Mouse (Mus musculus): ENCODE results near the gene Apobec4. TPM values are rescaled to one million over a fixed set of nuclear protein-coding genes. Genes with fewer than 3 reads are reported as not detected.
"Not testable (repeated sequence)": the region's sequence is repeated elsewhere in the genome, so short reads cannot be mapped to it uniquely, and the experiment has no call there.

Gene Apobec4
- total RNA-seq, 2 experiments from 2014 or later: not detected

GRCm38 (mm10) chr1:152761791-152762190 lies 11.4 kb downstream of the Apobec4 start:
- intact Hi-C loops (cut with DNase I): loop anchor here (10.0 kb wide), 1 partner anchor 367 kb away; the partner anchor contains the start of gene Colgalt2
- DNase-seq (ENCODE audit: low spot score in 2 of 2): no peak

GRCm38 (mm10) chr1:152766032-152766772 lies 15.9 kb downstream of the Apobec4 start, which contains the start of the genes Rgl1 and Arpc5:
Gene Rgl1 (minus strand): TSS chr1:152766351.
Gene Arpc5 (plus strand): TSS chr1:152766542.
- intact Hi-C loops (cut with DNase I): loop anchor here (2.0 to 10.0 kb wide), 4 partner anchors 51 to 371 kb away; partner anchors contain the start of genes Colgalt2 and Smg7
- DNase-seq (ENCODE audit: low spot score in 2 of 2): peak; percentile 94 to 98

DNA sequence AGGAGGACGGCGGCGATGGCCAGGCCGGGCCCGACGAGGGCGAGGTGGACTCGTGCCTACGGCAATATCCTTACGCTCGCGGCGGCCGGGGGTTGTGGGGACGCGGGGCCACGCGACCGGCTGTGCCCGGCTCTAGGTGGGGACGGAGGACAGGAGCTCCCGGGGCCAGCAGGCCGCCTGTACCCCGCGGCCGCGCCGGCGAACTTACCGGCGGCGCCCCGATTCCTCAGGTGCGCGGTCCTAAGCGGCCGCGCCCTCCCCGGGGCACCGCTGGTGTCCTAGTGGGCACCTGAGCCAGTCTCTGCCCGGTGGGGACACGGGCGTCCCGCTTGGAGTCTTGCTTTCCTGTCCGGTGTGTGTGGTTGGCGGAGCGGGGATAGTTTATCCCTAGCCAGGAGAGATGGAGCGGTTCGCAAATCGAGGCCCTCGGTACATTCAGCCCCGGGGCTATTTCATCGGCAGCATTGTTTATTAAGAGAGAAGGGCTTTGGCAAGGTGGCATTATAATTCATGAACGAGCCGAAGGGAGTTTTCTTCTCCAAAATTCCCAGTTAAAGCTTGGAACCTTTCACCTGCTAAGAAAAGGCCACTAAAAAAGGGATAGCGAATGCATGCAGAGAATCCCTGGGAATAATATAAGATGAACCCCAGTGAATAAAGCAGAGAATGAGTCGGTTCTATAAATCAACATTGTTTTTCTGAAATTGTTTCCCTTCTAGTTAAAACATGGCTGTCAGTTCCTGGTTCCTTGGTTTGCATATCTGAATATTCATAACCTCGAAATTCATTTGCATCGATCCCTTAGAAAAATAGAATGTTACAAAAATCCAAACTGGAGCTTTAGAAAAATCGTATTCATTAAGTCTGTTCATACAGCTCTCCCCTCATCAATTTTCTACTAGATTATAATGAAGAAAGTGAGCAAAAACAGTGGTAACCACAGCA lies 16.7 kb downstream of the Apobec4 start:
- peak in 1 of 2 experiments; percentile 40 for DNase-seq (ENCODE audit: low spot score in 2 of 2)
- intact Hi-C loops (cut with DNase I): loop anchor here (2.0 to 10.0 kb wide), 4 partner anchors 50 to 372 kb away; partner anchors contain the start of genes Colgalt2 and Smg7

DNA sequence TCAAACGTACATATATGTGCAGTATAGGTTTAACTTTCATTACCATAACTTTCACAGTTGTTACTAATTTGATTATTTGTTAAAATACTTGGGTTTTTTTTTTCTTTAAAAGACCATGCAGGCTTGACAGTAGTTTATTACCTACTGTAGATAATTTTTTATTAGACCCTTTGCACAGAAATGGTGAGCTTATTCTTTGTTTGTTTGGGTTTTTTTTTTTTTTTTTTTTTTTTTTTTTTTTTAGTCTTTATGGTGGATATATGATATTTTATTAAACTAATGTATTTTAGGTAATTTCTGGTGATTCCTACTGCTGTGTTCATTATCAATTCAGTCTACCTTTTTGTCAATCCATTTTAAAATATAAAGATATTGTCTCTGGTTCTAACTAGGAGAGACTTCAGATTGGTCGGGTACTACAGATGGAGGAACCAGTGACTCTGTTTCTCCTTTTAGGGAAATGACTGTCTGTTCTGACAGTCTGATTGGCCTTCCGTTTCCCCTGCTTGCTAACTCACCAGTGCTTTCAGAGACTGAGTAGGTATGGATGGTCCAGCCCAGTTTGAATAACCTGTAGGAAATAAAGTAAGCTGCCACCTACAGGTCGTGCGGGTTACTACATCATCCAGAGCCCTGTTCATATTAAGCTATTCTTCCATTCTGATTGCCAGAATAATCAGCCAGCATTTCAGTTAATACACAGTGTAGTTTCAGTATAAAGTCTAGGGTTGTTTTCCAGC lies 17.6 kb downstream of the Apobec4 start:
- intact Hi-C loops (cut with DNase I): loop anchor here (2.0 to 10.0 kb wide), 4 partner anchors 49 to 373 kb away; partner anchors contain the start of genes Colgalt2 and Smg7
- DNase-seq (ENCODE audit: low spot score in 2 of 2): peak; percentile 70 to 79

- intact Hi-C loops (cut with DNase I): no loop called here
- no peak for DNase-seq (ENCODE audit: low spot score in 2 of 2)
Observed at GRCm38 (mm10) chr1:152771016-152771415, 20.7 kb downstream of the Apobec4 start.

DNA sequence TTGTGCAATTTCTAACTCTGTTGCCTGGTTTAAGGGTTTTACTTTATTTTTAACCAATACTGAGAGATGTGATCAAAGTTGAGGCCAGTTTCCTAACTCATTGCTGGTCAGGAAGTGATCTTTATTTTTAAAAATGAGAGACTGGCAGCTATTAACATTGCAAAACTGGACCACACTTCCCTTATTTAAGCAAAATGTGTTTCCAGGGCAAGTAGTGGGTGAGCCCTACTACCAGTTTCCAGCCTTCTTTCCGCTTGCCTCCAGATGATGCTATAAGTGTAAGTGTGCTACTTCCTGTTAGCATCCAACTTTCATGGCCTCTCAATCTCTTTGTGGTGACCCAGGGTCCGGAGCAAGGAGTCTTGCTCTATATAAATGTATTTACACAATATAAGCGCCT lies 24.2 kb downstream of the Apobec4 start:
- intact Hi-C loops (cut with DNase I); DNase-seq (ENCODE audit: low spot score in 2 of 2): not testable (repeated sequence)

DNA sequence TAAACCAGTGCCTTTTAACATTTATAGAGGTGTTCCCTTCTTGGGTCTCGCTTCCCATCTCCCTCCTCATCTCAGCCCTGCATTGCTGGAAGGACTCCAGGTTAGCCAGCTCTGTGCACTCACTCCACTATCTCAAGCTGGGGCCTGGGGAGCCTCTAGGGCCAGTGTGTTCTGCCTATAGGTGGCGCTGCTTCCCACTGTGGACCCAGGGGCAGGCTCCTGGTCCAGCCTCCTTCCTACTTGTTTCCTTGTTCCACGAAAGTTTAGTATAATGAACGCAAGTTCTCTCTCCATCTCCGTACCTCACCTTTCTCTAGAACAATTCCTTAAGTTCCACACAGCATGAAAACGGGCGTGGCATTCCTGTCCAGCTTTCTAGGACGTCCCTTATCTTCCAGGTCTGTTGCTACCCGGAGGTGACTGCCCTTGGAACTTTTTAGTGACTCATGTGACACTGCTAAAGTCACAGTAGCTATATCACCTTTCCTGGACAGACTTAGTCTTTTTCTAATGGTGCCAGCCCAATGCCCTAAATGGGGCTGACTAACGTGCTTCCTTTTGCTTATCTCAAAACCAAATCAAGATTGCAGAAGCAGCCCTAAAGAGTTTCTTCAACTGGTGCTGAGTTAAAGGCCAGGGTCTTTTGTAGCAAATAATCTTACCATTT lies 28.9 kb downstream of the Apobec4 start:
- intact Hi-C loops (cut with DNase I): no loop called here
- DNase-seq (ENCODE audit: low spot score in 2 of 2): peak; percentile 40 to 63

- intact Hi-C loops (cut with DNase I): loop anchor here (5.0 kb wide), 1 partner anchor 53 kb away; no protein-coding TSS in a partner anchor
- DNase-seq (ENCODE audit: low spot score in 2 of 2): no peak
Observed at GRCm38 (mm10) chr1:152784620-152785019, 34.3 kb downstream of the Apobec4 start.

DNA sequence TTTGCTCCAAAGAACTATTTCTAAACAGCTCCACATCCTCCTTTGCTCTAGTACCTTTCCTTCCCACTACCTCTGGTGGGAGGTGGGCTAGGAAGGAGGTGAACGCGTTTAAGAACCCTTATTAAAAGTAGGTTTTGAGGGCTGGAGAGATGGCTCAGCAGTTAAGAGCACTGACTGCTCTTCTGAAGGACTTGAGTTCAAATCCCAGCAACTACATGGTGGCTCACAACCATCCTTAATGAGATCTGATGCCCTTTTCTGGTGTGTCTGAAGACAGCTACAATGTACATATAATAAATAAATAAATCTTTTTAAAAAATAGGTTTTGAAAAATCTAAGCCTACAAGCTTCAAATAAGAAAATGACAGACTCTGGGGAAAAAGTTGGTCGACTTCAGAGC lies 35.1 kb downstream of the Apobec4 start:
- intact Hi-C loops (cut with DNase I); DNase-seq (ENCODE audit: low spot score in 2 of 2): not testable (repeated sequence)

DNA sequence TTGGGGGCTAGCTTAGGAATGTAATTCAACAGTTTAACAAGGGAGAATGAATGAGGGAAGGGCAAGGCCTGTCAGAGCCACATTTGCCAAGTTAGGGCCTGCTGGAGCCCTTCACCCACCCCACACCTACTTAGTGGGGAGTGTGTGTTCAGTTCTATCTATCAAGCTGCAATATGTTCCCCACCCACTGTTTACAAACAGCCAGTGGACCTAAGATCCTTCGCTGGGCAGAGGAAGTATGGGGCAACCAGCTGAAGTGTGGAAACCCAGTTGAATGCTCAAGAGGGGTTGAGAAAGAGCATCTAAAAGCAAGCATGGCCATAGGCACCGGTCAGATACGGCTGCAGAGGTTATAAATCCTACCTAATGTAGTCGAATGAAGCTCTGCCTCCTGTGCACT lies 36.6 kb downstream of the Apobec4 start:
- intact Hi-C loops (cut with DNase I): no loop called here
- no peak for DNase-seq (ENCODE audit: low spot score in 2 of 2)

GRCm38 (mm10) chr1:152788121-152788660 lies 37.8 kb downstream of the Apobec4 start:
- intact Hi-C loops (cut with DNase I): no loop called here
- no peak for DNase-seq (ENCODE audit: low spot score in 2 of 2)

GRCm38 (mm10) chr1:152790254-152790653 lies 39.9 kb downstream of the Apobec4 start:
- DNase-seq (ENCODE audit: low spot score in 2 of 2): no peak
- intact Hi-C loops (cut with DNase I): no loop called here

DNA sequence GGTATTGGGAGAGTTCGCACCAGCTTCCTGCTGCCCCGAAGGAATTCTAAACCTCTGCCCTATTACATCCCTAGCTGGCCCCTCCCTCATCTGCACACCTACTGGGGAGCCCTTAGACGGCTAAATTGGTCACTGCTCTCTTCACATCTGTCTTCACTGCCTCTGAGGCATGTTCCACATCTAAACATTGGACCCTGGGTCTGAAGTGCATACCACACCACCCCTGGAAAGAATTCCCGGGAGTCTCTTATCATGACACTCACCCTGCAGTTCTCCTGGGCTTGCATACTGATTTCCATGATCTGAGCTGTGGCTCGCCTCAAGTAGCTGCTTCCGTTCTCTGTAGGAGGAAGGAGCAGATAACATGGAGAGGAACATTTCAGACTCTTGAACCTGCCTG lies 40.5 kb downstream of the Apobec4 start:
- no peak for DNase-seq (ENCODE audit: low spot score in 2 of 2)
- intact Hi-C loops (cut with DNase I): no loop called here

DNA sequence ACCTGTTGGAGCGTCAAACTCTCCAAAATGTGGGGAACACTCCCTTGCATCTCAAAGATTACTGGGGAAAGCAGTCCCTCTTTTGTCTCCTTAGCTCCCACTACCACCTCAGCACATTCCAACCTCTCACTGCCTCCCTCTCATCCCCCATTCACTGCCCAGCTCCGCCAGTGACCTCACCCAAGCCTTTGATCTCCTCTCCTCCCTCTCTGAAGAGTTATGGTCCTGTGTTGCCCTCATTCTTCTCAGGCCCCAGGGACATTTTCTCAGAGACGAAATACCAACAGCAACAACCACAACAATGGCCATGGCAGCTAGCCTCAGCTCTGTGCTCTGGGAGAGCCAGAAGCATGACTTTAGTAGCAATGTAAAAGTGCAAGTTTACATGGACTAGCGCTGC lies 40.9 kb downstream of the Apobec4 start:
- intact Hi-C loops (cut with DNase I): no loop called here
- no peak for DNase-seq (ENCODE audit: low spot score in 2 of 2)

DNA sequence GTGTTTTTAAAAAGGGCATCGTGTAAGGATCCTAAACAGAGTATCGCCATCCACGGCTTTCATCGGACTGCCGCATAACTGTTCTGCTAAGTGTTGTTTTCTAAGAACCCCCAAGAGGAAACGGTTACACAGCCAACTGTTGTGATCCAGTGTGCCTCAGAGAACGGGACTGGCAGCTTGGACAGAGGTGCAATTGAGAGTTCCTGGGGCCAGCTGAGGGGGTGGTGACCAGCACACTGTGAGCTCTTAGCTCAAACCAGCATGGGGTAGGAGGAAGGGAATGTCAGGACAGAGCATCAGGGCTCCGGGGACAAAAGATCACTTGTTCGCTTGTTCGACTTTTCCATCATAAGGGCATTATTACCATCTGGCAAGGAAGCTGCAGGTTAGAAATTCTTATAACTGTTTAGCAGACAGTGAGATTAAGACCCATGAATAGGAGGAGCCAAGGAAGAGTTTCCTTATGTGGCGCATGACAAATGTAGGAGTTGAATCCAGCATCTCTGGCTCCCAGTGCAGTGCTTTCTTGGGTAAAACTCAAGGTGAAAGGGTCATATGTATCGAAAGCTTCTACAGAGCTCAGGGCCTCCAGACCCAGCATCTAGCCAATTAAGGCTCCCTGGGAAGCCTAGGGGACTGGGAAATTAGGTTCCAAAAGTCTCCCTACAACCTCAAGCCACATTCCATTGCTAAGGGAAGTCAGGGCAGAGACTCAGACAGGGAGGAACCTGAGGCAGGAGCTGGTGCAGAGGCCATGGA lies 42.6 kb downstream of the Apobec4 start:
- intact Hi-C loops (cut with DNase I): no loop called here

DNA sequence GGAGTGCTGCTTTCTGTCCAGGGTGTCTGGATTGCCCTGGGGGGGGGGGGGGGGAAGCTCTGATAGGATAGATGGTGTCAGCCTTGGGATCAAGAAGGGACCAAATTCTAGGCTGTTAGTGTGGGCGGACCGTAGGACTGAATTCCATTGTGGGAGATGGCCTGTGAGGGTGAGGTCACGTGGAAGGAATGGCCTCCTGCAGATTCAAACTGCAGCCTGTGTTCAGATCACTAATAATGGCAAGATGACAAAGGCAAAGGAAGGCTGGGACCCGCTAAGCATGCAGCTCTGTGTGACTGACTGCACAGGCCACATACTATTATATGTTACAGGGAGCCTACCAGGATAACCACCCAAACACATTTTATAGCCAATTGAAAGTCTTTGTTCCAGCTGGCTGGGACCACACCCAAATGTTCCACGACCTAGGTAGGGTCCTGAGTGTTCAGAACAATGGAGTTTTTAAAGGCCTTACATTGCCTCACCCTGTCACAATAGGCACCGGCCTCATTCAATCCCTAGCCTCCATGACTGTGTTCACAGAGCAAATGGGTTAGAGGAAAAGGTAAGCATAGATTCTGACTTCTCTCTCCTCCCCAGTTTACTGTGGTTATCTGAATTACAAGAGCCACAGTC lies 43.3 kb downstream of the Apobec4 start:
- DNase-seq (ENCODE audit: low spot score in 2 of 2): no peak
- intact Hi-C loops (cut with DNase I): no loop called here

More for the DNA sequence above, 42.6 kb downstream of the Apobec4 start:
- no peak for DNase-seq (ENCODE audit: low spot score in 2 of 2)

GRCm38 (mm10) chr1:152795688-152796255 lies 45.4 kb downstream of the Apobec4 start:
- intact Hi-C loops (cut with DNase I): no loop called here
- DNase-seq (ENCODE audit: low spot score in 2 of 2): no peak

Data from left cerebral cortex, postnatal 36 days (tissue).